Comparison of ENCODE assay signal across 8 mouse cellular contexts in the genomic region with DNA sequence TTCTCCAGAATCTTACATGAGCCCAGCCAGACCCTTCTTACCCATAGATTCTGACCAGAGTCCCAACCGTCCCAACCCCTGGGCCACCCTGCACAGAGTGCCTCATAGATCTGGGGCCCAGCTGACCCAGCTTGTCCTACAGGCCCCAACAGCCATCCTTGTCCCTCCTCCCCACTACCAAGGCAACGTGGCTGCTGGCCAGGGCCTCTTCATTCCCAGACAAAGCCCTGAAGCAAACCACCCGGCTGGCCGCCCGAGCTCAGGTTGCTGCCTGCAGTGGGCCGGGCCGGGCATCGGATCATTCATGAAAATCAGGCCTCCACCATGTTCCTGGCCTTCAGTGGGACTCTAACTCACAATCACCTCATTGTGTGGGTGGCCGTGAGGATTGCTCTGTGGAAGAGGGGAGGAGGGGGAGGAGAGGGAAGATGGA.
DNase-seq lines count a peak whose midpoint lies in the region; ATAC-seq lines count a peak whose summit lies in the region.

No protein-coding gene starts in this region.

- 25% methylated on average over 9 of the region's 9 CpGs for WGBS in heart, embryonic 15.5 days
- WGBS in forebrain, embryonic 10.5 days = 54% methylated on average over 9 of the region's 9 CpGs
- 38% methylated on average over 9 of the region's 9 CpGs for WGBS in stomach, embryonic 16.5 days

- H3K36me3 ChIP-seq in heart, embryonic 15.5 days = no peaks in the 10 kb centered on the region
- no peaks in the 10 kb centered on the region for H3K36me3 ChIP-seq in forebrain, embryonic 10.5 days (replicated peaks)
- no peaks in the 10 kb centered on the region for H3K36me3 ChIP-seq in stomach, embryonic 16.5 days (ENCODE audit: control insufficient read depth, insufficient read depth, low read length)

- intact Hi-C loops in heart, postnatal 25 days (cut with DNase I) = loop anchor here (5.0 kb wide), 1 partner anchor 292 kb away; no protein-coding TSS in a partner anchor

- peaks cover 30% of the 10 kb centered on the region for H3K4me1 ChIP-seq in heart, embryonic 15.5 days (replicated peaks)
- peaks cover 41% of the 10 kb centered on the region for H3K4me1 ChIP-seq in forebrain, embryonic 10.5 days
- H3K4me1 ChIP-seq in stomach, embryonic 16.5 days (ENCODE audit: control insufficient read depth, insufficient read depth, low read length) = peaks cover 27% of the 10 kb centered on the region

- peak; percentile 70; the same call in 1 of the 2 replicates for ATAC-seq in heart, embryonic 15.5 days (replicated peaks; ENCODE audit: insufficient number of reproducible peaks, insufficient read depth, low FRiP score, low read depth)
- peak; percentile 57 for ATAC-seq in stomach, embryonic 16.5 days (ENCODE audit: insufficient read depth, low FRiP score)

- H3K9ac ChIP-seq in heart, embryonic 15.5 days = no peak overlapping the region
- no peak overlapping the region for H3K9ac ChIP-seq in stomach, embryonic 16.5 days (ENCODE audit: low read length)

- H3K4me2 ChIP-seq in heart, embryonic 15.5 days = no peak overlapping the region
- H3K4me2 ChIP-seq in stomach, embryonic 16.5 days (ENCODE audit: low read depth, low read length) = no peak overlapping the region

- H3K9me3 ChIP-seq in heart, embryonic 15.5 days (replicated peaks) = no peaks in the 10 kb centered on the region
- H3K9me3 ChIP-seq in forebrain, embryonic 10.5 days = no peaks in the 10 kb centered on the region
- H3K9me3 ChIP-seq in stomach, embryonic 16.5 days (replicated peaks; ENCODE audit: control insufficient read depth, low read length) = no peaks in the 10 kb centered on the region

- no peaks in the 10 kb centered on the region for H3K27me3 ChIP-seq in heart, embryonic 15.5 days
- no peaks in the 10 kb centered on the region; the same call in 1 of the 2 replicates for H3K27me3 ChIP-seq in forebrain, embryonic 10.5 days (ENCODE audit: poor library complexity, severe bottlenecking)
- H3K27me3 ChIP-seq in stomach, embryonic 16.5 days (ENCODE audit: control insufficient read depth, insufficient read depth, low read length) = no peaks in the 10 kb centered on the region

- no peak for DNase-seq in heart, postnatal 25 days (ENCODE audit: low spot score)
- DNase-seq in adrenal gland, postnatal 10 days = peak; percentile 46
- DNase-seq in forebrain, embryonic 10.5 days (ENCODE audit: extremely low spot score, low spot score) = no peak
- DNase-seq in layer of hippocampus, adult 9-11 months = peak; percentile 80
- peak; percentile 71 for DNase-seq in lung, postnatal 10 days
- no peak for DNase-seq in embryo, embryonic 10 days (ENCODE audit: low spot score)

- H3K27ac ChIP-seq in heart, embryonic 15.5 days = no peak overlapping the region
- peak overlapping the region; percentile 73 for H3K27ac ChIP-seq in forebrain, embryonic 10.5 days
- H3K27ac ChIP-seq in stomach, embryonic 16.5 days (ENCODE audit: low read length) = peak overlapping the region; percentile 28; the same call in 1 of the 2 replicates

- no peak overlapping the region for H3K4me3 ChIP-seq in heart, embryonic 15.5 days
- no peak overlapping the region for H3K4me3 ChIP-seq in forebrain, embryonic 10.5 days
- no peak overlapping the region for H3K4me3 ChIP-seq in stomach, embryonic 16.5 days (replicated peaks; ENCODE audit: low read length)

Comparison
In these comparisons a context has a peak if more than half of its experiments do, and no peak if none do; other contexts are left out.
1. DNase-seq: peak in adrenal gland, postnatal 10 days (single experiment), layer of hippocampus, adult 9-11 months (single experiment) and lung, postnatal 10 days (single experiment); none in heart, postnatal 25 days (single experiment), forebrain, embryonic 10.5 days (single experiment) and embryo, embryonic 10 days (single experiment).